Mouse (Mus musculus): Measurements from ENCODE around the gene Ier2. TPM values are rescaled to one million over a fixed set of nuclear protein-coding genes. Genes with fewer than 3 reads are reported as not detected.
A peak's percentile ranks its signal among the peaks of the same experiment; 100 is the strongest.
"Not testable (repeated sequence)": the region's sequence is repeated elsewhere in the genome, so short reads cannot be mapped to it uniquely, and the experiment has no call there.

Gene Ier2
- total RNA-seq, 2 experiments from 2014 or later: 5.9 to 6.5 TPM

DNA sequence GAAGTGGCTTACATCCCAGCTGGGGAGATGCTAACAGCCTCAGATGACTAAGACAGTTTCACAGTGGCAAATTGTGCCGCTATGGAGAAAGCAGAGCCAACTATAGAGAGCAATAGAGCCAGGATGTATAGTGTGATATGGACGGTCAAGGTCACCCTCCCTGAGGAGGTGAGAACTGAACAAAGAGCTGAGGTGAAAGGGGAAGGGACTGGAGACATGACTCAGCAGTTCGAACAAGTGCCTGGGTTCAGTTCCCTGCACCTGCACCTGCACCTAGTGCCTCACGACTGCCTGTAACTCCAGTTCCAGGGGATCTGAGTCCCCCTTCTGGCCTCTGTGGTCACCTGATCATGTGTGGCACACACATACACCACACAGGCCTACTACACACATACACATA, 32.5 kb downstream of the Ier2 start:
- intact Hi-C loops (cut with DNase I): loop anchor here (5.0 kb wide), 1 partner anchor 38 kb away; no protein-coding TSS in a partner anchor
- DNase-seq: no peak
- Histone ChIP-seq H3K27ac (no peak overlapping the region), H3K4me3 (no peak overlapping the region)
- TF ChIP-seq CTCF (IDR thresholded peaks at IDR 0.05): no peak

DNA sequence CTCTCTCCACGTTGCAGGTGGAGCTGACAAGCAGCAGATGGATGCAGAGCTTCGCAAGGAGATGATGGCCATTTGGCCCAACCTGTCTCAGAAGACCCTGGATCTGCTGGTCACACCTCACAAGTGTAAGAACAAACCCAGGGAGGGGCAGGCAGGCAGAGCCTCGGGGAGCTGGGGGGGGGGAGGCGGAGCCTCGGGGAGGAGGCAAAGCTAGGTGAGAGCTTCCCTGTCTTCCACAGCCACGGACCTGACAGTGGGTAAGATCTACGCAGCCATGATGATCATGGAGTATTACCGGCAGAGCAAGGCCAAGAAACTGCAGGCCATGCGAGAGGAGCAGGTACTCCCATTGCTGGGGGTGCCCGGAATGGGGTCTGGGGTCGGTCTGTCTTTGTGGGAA, 33.1 kb downstream of the Ier2 start:
- no peak overlapping the region for H3K4me3 ChIP-seq
- no peak for TF ChIP-seq CTCF (IDR thresholded peaks at IDR 0.05)
- H3K27ac ChIP-seq: no peak overlapping the region
- intact Hi-C loops (cut with DNase I): no loop called here
- no peak for DNase-seq

DNA sequence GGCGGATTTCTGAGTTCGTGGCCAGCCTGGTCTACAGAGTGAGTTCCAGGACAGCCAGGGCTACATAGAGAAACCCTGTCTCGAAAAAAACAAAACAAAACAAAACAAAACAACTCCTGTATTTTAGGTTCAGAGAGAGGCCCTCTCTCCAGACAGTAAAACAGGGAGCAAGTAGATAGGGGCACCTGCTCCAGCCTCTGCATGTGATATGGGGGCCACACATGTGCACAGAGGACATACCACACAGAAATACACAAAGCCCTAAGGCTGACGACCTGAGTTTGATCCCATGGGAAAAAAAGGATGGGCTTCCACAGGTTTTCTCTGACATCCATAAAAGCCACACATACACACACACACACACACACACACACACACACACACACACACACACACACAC, 39.2 kb downstream of the Ier2 start:
- DNase-seq; H3K27ac ChIP-seq; H3K4me3 ChIP-seq; intact Hi-C loops (cut with DNase I): not testable (repeated sequence)

DNA sequence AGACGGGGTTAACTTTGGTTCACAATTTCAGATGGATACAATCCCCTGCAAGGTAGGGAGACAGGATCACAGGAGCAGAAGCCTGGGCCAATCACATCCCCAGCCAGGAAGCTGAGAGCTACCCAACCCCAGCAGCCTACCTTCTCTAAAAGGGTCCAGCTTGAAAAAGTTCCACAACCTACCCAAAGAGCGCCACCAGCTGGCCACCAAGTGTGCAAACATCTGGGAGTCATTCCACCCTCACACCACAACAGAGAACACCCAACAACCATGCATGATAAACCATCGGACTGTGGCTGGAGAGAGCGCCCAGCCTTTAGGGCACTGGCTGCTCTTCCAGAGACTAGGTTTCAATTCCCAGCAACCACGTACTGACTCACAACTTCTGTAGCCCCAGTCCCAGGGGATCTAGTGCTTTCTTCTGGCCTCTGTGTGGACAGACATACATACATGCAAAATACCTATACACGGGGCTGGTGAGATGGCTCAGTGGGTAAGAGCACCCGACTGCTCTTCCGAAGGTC, 41.5 kb downstream of the Ier2 start:
- DNase-seq: no peak
- intact Hi-C loops (cut with DNase I): no loop called here
- peak; percentile 6; the same call in 1 of the 2 replicates for TF ChIP-seq CTCF (IDR thresholded peaks at IDR 0.05)
- H3K4me3 ChIP-seq: no peak overlapping the region
- no peak overlapping the region for H3K27ac ChIP-seq

DNA sequence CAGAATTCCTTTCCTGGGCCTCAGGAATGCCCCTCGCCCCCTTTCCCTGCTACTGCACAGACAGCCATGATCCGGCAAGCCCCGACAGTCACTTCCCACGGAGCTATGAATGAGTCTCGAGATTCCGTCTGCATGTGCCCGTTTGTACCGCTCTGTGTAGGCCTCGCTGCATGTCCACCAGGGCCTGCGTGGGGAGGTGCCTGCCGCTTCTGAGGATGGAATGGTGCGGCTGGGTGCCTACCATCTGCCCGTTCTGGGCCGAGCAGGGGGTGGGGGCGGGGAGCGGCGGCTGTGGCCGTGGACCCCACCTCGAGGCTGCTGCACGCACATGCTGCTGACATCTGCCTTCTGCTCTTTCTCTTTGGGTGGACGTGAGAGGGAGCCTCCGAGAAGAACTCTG, 45.6 kb downstream of the Ier2 start:
- no peak overlapping the region for H3K4me3 ChIP-seq
- DNase-seq: no peak
- no peak overlapping the region for H3K27ac ChIP-seq
- intact Hi-C loops (cut with DNase I): no loop called here
- TF ChIP-seq CTCF (IDR thresholded peaks at IDR 0.05): no peak

DNA sequence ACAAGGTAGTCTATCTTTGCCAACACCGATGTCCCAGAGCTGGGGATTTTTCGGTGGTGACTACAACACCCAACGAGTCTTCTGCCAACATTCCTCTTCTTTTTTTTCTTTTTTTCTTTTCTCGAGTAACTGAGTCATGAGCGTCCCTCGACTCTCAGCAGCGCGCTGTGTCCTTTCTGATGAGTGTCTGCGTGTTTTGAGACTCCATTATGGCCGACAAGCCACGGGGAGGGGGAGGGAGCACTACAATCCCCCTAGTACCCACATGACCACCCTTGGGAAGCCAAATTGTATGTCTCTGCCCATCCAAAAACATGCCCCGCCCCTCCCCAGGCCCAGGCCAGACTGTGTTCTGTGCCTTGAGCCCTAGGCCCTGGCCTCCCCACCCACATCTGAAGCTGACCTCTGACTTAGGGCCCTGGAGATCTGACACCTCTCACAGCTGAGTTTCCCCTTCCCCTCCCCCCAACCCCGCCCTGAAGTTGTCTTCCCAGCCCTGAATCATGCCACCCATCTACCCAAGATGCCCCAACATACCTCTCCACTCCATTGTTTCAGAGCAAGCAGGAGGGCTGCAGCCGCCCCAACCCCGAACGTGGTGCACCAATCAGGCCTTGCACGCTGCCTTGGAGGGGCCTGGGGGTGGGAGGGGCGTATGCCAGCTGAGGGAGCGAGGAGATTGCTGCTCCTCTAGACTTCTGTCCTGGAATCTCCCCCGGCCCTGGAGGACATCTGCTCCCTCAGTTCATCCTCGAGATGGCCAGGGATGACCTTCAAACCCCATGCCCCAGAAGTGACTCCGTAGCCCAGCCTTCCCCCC, 46.8 kb downstream of the Ier2 start:
- no peak for DNase-seq
- Histone ChIP-seq H3K4me3 (no peak overlapping the region), H3K27ac (no peak overlapping the region)
- TF ChIP-seq CTCF (IDR thresholded peaks at IDR 0.05): no peak
- intact Hi-C loops (cut with DNase I): no loop called here

DNA sequence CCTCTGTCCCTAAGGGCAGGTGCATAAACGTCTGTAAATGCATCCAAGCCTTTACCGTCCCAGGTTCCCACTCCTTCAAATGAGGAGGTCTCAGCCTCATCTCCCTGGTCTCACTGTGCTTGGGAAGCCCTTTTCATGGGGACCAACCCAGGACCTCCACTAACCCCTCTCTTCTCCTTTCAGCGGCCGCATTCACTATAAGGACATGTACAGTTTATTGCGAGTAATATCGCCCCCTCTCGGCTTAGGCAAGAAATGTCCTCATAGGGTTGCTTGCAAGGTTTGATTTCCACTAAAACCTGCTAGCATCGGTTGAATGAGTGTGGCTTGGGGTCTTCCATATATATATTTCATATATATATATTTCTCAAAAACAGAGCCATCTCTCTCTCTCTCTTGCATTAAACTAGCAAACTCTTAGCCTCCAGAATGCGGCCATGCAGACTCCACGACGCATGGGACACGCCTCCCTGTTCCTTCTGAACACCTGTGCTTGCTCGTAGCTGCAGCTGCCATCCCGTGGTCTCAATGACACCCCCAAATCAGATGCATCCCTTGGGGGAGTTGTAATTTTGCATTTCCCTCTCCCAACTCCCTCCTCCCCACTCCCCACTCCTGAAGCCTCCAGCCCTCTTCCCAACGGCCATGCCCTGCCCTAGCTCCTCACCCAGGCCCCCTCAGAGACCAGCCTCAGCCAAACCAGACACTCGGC, 48.0 kb downstream of the Ier2 start:
- Histone ChIP-seq H3K27ac (no peak overlapping the region), H3K4me3 (no peak overlapping the region)
- TF ChIP-seq CTCF (IDR thresholded peaks at IDR 0.05): peak; percentile 71
- intact Hi-C loops (cut with DNase I): no loop called here
- DNase-seq: peak; percentile 42

Other genes starting within 250 kb of the Ier2 start
- gene Trmt1, start 23.5 kb upstream of the Ier2 start, total RNA-seq (2021): 10 to 100 TPM; 45.6 to 57.5 TPM
- 10 to 100 TPM; 18.7 to 24.3 TPM for gene Nacc1, start 25.0 kb upstream of the Ier2 start, total RNA-seq (2021)
- 1 to 10 TPM; 1.1 to 1.3 TPM for gene Lyl1, start 38.6 kb upstream of the Ier2 start, total RNA-seq (2021)
- under 1 TPM; 0.36 to 0.78 TPM for gene G430095P16Rik, start 60.2 kb upstream of the Ier2 start, total RNA-seq (2021)
- 100 to 1,000 TPM; 465 to 558 TPM for gene Nfix, start 137.5 kb upstream of the Ier2 start, total RNA-seq (2021)
- 10 to 100 TPM; 10.2 to 14.3 TPM for gene Dand5, start 160.0 kb upstream of the Ier2 start, total RNA-seq (2021)
- 10 to 100 TPM; 16.2 to 30.4 TPM for gene Gadd45gip1, start 168.7 kb upstream of the Ier2 start, total RNA-seq (2021)
- gene Rad23a, start 177.8 kb upstream of the Ier2 start, total RNA-seq (2021): 100 to 1,000 TPM; 159 to 172 TPM
- gene Calr, start 184.1 kb upstream of the Ier2 start, total RNA-seq (2021): 100 to 1,000 TPM; 149 to 205 TPM
- gene Farsa, start 194.1 kb upstream of the Ier2 start, total RNA-seq (2021): 10 to 100 TPM; 23.8 to 24.9 TPM
- gene Syce2, start 209.3 kb upstream of the Ier2 start, total RNA-seq (2021): 1 to 10 TPM; 1.2 to 1.8 TPM
- 10 to 100 TPM; 33.9 to 51.1 TPM for gene Gcdh, start 231.1 kb upstream of the Ier2 start, total RNA-seq (2021)
- not detected for gene Klf1, start 239.1 kb upstream of the Ier2 start, total RNA-seq (2021)
- gene Dnase2a, start 245.7 kb upstream of the Ier2 start, total RNA-seq (2021): 1 to 10 TPM; 4.0 to 8.4 TPM

Data from gastrocnemius, adult 2 months (tissue).